Comparison of ENCODE assay signal across 12 mouse cellular contexts in genomic region chr3:120729671-120730070, GRCm38 (mm10).
DNase-seq lines count a peak whose midpoint lies in the region; ATAC-seq and TF ChIP-seq lines count a peak whose summit lies in the region.
"Had no signal": no experiment of that assay in that cellular context is flagged by ENCODE, and none has a peak within 500 bp of the region (broad histone marks: within the 10 kb centered on the region; RNA-seq: fewer than 3 reads in every experiment).

No protein-coding gene starts in this region.

- TF ChIP-seq CTCF in forebrain, postnatal 0 days (IDR thresholded peaks at IDR 0.05; ENCODE audit: low read depth): no peak

- peak; percentile 99 for ATAC-seq in forebrain, postnatal 0 days
- 0 out of 2 replicates have a peak, but pooled peaks have one; percentile 54 for ATAC-seq in neural tube, embryonic 13.5 days (ENCODE audit: low read depth)
- no peak for ATAC-seq in megakaryocyte, adult 5-6 weeks (ENCODE audit: poor library complexity, severe bottlenecking)
- no peak for ATAC-seq in kidney, embryonic 16.5 days (ENCODE audit: low FRiP score, low TSS enrichment)
- ATAC-seq: CD4-positive, CD25-positive, alpha-beta regulatory T cell, adult 4 months had no signal

- H3K4me1 ChIP-seq in forebrain, postnatal 0 days (ENCODE audit: insufficient read depth): peaks cover 18% of the 10 kb centered on the region
- peaks cover 16% of the 10 kb centered on the region; the same call in 1 of the 2 replicates for H3K4me1 ChIP-seq in neural tube, embryonic 13.5 days (replicated peaks)
- no peaks in the 10 kb centered on the region for H3K4me1 ChIP-seq in kidney, embryonic 16.5 days (ENCODE audit: insufficient read depth, low read length)
- H3K4me1 ChIP-seq: lung, embryonic 15.5 days had no signal

- H3K27ac ChIP-seq in forebrain, postnatal 0 days (ENCODE audit: low read depth, low read length): peak overlapping the region; percentile 79
- 0 out of 2 replicates have a peak overlapping the region, but pooled peaks have one; percentile 18 for H3K27ac ChIP-seq in neural tube, embryonic 13.5 days (replicated peaks)
- H3K27ac ChIP-seq in kidney, embryonic 16.5 days (ENCODE audit: low read length): no peak overlapping the region
- H3K27ac ChIP-seq: lung, embryonic 15.5 days had no signal

- H3K9ac ChIP-seq in forebrain, postnatal 0 days: peak overlapping the region; percentile 33; the same call in 1 of the 2 replicates
- H3K9ac ChIP-seq in neural tube, embryonic 13.5 days: no peak overlapping the region
- H3K9ac ChIP-seq in kidney, embryonic 16.5 days (replicated peaks; ENCODE audit: low read length): no peak overlapping the region
- H3K9ac ChIP-seq: lung, embryonic 15.5 days had no signal

- peak; percentile 21 for DNase-seq in embryo, embryonic 10 days (ENCODE audit: low spot score)
- DNase-seq in forebrain, postnatal 0 days: peak; percentile 85
- DNase-seq in layer of hippocampus, postnatal 14 days (ENCODE audit: low spot score in 2 of 2): peak; percentile 37 to 61
- no peak for DNase-seq in spleen, adult 18-20 months
- no peak for DNase-seq in gastrocnemius, adult 18-20 months (ENCODE audit: low spot score)
- DNase-seq: cerebellum, postnatal 25 days; kidney, adult 9 months had no signal

- H3K9me3 ChIP-seq in forebrain, postnatal 0 days (ENCODE audit: low read length): no peaks in the 10 kb centered on the region
- H3K9me3 ChIP-seq in neural tube, embryonic 13.5 days: no peaks in the 10 kb centered on the region
- no peaks in the 10 kb centered on the region for H3K9me3 ChIP-seq in kidney, embryonic 16.5 days (ENCODE audit: low read length)
- H3K9me3 ChIP-seq: lung, embryonic 15.5 days had no signal

- H3K4me2 ChIP-seq in forebrain, postnatal 0 days (ENCODE audit: low read depth): no peak overlapping the region
- H3K4me2 ChIP-seq in neural tube, embryonic 13.5 days: no peak overlapping the region
- H3K4me2 ChIP-seq in kidney, embryonic 16.5 days (replicated peaks; ENCODE audit: low read depth, low read length): no peak overlapping the region
- H3K4me2 ChIP-seq: lung, embryonic 15.5 days had no signal

- H3K27me3 ChIP-seq in forebrain, postnatal 0 days (ENCODE audit: insufficient read depth, low read length): no peaks in the 10 kb centered on the region
- H3K27me3 ChIP-seq in neural tube, embryonic 13.5 days: no peaks in the 10 kb centered on the region
- no peaks in the 10 kb centered on the region for H3K27me3 ChIP-seq in kidney, embryonic 16.5 days (ENCODE audit: insufficient read depth, low read length)
- H3K27me3 ChIP-seq: lung, embryonic 15.5 days had no signal

- 12% methylated on average over 5 of the region's 5 CpGs for WGBS in forebrain, postnatal 0 days
- WGBS in neural tube, embryonic 13.5 days: 46% methylated on average over 5 of the region's 5 CpGs
- WGBS in kidney, embryonic 16.5 days: 57% methylated on average over 5 of the region's 5 CpGs

- H3K36me3 ChIP-seq in forebrain, postnatal 0 days (ENCODE audit: insufficient read depth): no peaks in the 10 kb centered on the region
- no peaks in the 10 kb centered on the region for H3K36me3 ChIP-seq in neural tube, embryonic 13.5 days
- no peaks in the 10 kb centered on the region for H3K36me3 ChIP-seq in kidney, embryonic 16.5 days (ENCODE audit: insufficient read depth, low read length)
- H3K36me3 ChIP-seq: lung, embryonic 15.5 days had no signal

- no peak overlapping the region for H3K4me3 ChIP-seq in forebrain, postnatal 0 days (ENCODE audit: low read depth, low read length)
- H3K4me3 ChIP-seq in neural tube, embryonic 13.5 days: no peak overlapping the region
- H3K4me3 ChIP-seq in kidney, embryonic 16.5 days (ENCODE audit: low read length): no peak overlapping the region
- H3K4me3 ChIP-seq: lung, embryonic 15.5 days had no signal

Comparison
In these comparisons a context has a peak if more than half of its experiments do, and no peak if none do; other contexts are left out.
1. DNase-seq: peak in embryo, embryonic 10 days (single experiment), forebrain, postnatal 0 days (single experiment) and layer of hippocampus, postnatal 14 days (2 of 2); none in spleen, adult 18-20 months (0 of 2) and gastrocnemius, adult 18-20 months (single experiment).
2. ATAC-seq: peak in forebrain, postnatal 0 days (single experiment) and neural tube, embryonic 13.5 days (single experiment); none in megakaryocyte, adult 5-6 weeks (single experiment) and kidney, embryonic 16.5 days (single experiment).